Mouse (Mus musculus): ENCODE measurements around the gene Pdk2.

Gene Pdk2

GRCm38 (mm10) chr11:95041139-95041609 is at the start of gene Pdk2:
Pdk2 (minus strand) TSS chr11:95041354.
- DNase-seq: peak; percentile 98

GRCm38 (mm10) chr11:95088857-95089779 is 48.0 kb upstream of the Pdk2 start:
- DNase-seq: no peak

GRCm38 (mm10) chr11:95088286-95088685 is 47.1 kb upstream of the Pdk2 start:
- no peak for DNase-seq

GRCm38 (mm10) chr11:95087301-95088228 is 46.4 kb upstream of the Pdk2 start:
- DNase-seq: no peak

GRCm38 (mm10) chr11:95086229-95086628 is 45.1 kb upstream of the Pdk2 start:
- no peak for DNase-seq

- no peak for DNase-seq
These were observed 44.6 kb upstream of the Pdk2 start for GRCm38 (mm10) chr11:95085710-95086109.

- DNase-seq: no peak
These were observed 43.7 kb upstream of the Pdk2 start for GRCm38 (mm10) chr11:95084811-95085382.

GRCm38 (mm10) chr11:95084175-95084574 is 43.0 kb upstream of the Pdk2 start:
- DNase-seq: no peak

- DNase-seq: no peak
These were observed 41.7 kb upstream of the Pdk2 start for GRCm38 (mm10) chr11:95082896-95083295.

GRCm38 (mm10) chr11:95080783-95081182 is 39.6 kb upstream of the Pdk2 start:
- no peak for DNase-seq

- no peak for DNase-seq
These were observed 38.2 kb upstream of the Pdk2 start for GRCm38 (mm10) chr11:95079256-95079875.

GRCm38 (mm10) chr11:95077956-95078355 is 36.8 kb upstream of the Pdk2 start:
- DNase-seq: no peak

GRCm38 (mm10) chr11:95076536-95077111 is 35.5 kb upstream of the Pdk2 start, which contains the start of gene Itga3:
Itga3 (minus strand) TSS chr11:95076801.
- peak; percentile 66 for DNase-seq

- DNase-seq: peak; percentile 59
These were observed 34.9 kb upstream of the Pdk2 start for GRCm38 (mm10) chr11:95076041-95076535.

- no peak for DNase-seq
These were observed 34.3 kb upstream of the Pdk2 start for GRCm38 (mm10) chr11:95075197-95076040.

GRCm38 (mm10) chr11:95074694-95075093 is 33.5 kb upstream of the Pdk2 start:
- no peak for DNase-seq

GRCm38 (mm10) chr11:95073835-95074234 is 32.7 kb upstream of the Pdk2 start:
- no peak for DNase-seq

GRCm38 (mm10) chr11:95072804-95073203 is 31.6 kb upstream of the Pdk2 start:
- no peak for DNase-seq

- DNase-seq: no peak
These were observed 31.0 kb upstream of the Pdk2 start for GRCm38 (mm10) chr11:95072136-95072535.

GRCm38 (mm10) chr11:95071266-95071665 is 30.1 kb upstream of the Pdk2 start:
- DNase-seq: no peak
